Mouse (Mus musculus): Measurements from ENCODE around the gene Olfr750. TPM values are rescaled to one million over a fixed set of nuclear protein-coding genes. Genes with fewer than 3 reads are reported as not detected.
A peak's percentile ranks its signal among the peaks of the same experiment; 100 is the strongest.

Olfr750 gene
- total and polyA plus RNA-seq, 3 experiments: not detected

- TF ChIP-seq CTCF (conservative IDR thresholded peaks at IDR 0.05 in 1 of 2, IDR thresholded peaks at IDR 0.05 in 1 of 2; ENCODE audit: low read depth in 2 of 2, low read length in 2 of 2): no peak
- TF ChIP-seq MXI1 (IDR thresholded peaks at IDR 0.05; ENCODE audit: low read depth, low read length): peak; percentile 27; the same call in 1 of the 2 replicates
- peak; percentile 80 for TF ChIP-seq BHLHE40 (IDR thresholded peaks at IDR 0.05; ENCODE audit: low read depth, low read length)
- peak; percentile 10; the same call in 1 of the 2 replicates for TF ChIP-seq EP300 (IDR thresholded peaks at IDR 0.05; ENCODE audit: low read length)
- no peak for TF ChIP-seq GABPA (IDR thresholded peaks at IDR 0.05; ENCODE audit: insufficient replicate concordance, low read depth, low read length)
- TF ChIP-seq MAZ (IDR thresholded peaks at IDR 0.05; ENCODE audit: low read depth, low read length): no peak
- TF ChIP-seq POLR2A (IDR thresholded peaks at IDR 0.05; ENCODE audit: low read depth, low read length): peak; percentile 44; the same call in 1 of the 2 replicates
- TF ChIP-seq TCF12 (IDR thresholded peaks at IDR 0.05; ENCODE audit: low read depth, low read length): peak; percentile 31; the same call in 1 of the 2 replicates
- no peak for TF ChIP-seq MAFK (IDR thresholded peaks at IDR 0.05; ENCODE audit: insufficient replicate concordance, low read length)
- no peak for TF ChIP-seq NRF1 (IDR thresholded peaks at IDR 0.05; ENCODE audit: low read depth, low read length)
- TF ChIP-seq MYC (IDR thresholded peaks at IDR 0.05; ENCODE audit: low read depth, low read length): peak; percentile 15; the same call in 1 of the 2 replicates
- TF ChIP-seq HCFC1 (IDR thresholded peaks at IDR 0.05; ENCODE audit: low read depth, low read length): no peak
- no peak for TF ChIP-seq MEF2A (IDR thresholded peaks at IDR 0.05; ENCODE audit: borderline replicate concordance, low read depth, low read length)
- TF ChIP-seq USF1 (IDR thresholded peaks at IDR 0.05; ENCODE audit: low read depth, low read length): peak; percentile 73
- peak; percentile 49 for TF ChIP-seq MAX (IDR thresholded peaks at IDR 0.05; ENCODE audit: low read length)
- no peak for TF ChIP-seq POLR2AphosphoS2 (IDR thresholded peaks at IDR 0.05; ENCODE audit: low read depth, low read length)
- TF ChIP-seq CHD1 (IDR thresholded peaks at IDR 0.05; ENCODE audit: low read depth, low read length): 0 out of 2 replicates have a peak, but pooled peaks have one; percentile 11
Measured at GRCm38 (mm10) chr14:51092073-51092620, 17.9 kb upstream of the Olfr750 start (continued).

GRCm38 (mm10) chr14:51090921-51091900 is 17.0 kb upstream of the Olfr750 start, which contains the start of the genes Rnase4 and Ang:
Gene Rnase4 (plus strand): TSS chr14:51091077.
Gene Ang (plus strand): TSS chr14:51091150.
- dilution Hi-C loops (cut with MboI; ENCODE audit: extremely low pct_ligation_motif_present, extremely low pct_unique_long_range_greater_than_20kb, low sequenced_read_pairs): no loop called here
- H3K9ac ChIP-seq (ENCODE audit: insufficient read depth, low read depth): peak within 1 kb of the TSS; percentile 77
- H3K27ac ChIP-seq (ENCODE audit: insufficient read depth, low read depth): peak within 1 kb of the TSS; percentile 88
- peak; percentile 24 for DNase-seq (ENCODE audit: extremely low read depth)
- no peaks in the 10 kb centered on the region for H3K9me3 ChIP-seq (replicated peaks; ENCODE audit: low read length)
- H3K27me3 ChIP-seq (replicated peaks): no peaks in the 10 kb centered on the region
- H3K79me2 ChIP-seq (replicated peaks; ENCODE audit: control insufficient read depth, extremely low read depth, insufficient read depth, poor library complexity, severe bottlenecking): no peaks in the 10 kb centered on the region
- TF ChIP-seq BHLHE40 (IDR thresholded peaks at IDR 0.05; ENCODE audit: low read depth, low read length) (no peak), EP300 (IDR thresholded peaks at IDR 0.05; ENCODE audit: low read length) (no peak), MXI1 (IDR thresholded peaks at IDR 0.05; ENCODE audit: low read depth, low read length) (0 out of 2 replicates have a peak, but pooled peaks have one; percentile 30), TBP (conservative IDR thresholded peaks at IDR 0.05; ENCODE audit: low read depth, low read length) (no peak), IRF4 (IDR thresholded peaks at IDR 0.05; ENCODE audit: low read depth, low read length) (no peak)
- peaks cover 3 to 35% of the 10 kb centered on the region in 2 experiments; a peak in 3 of 4 replicates for H3K4me1 ChIP-seq (ENCODE audit: control insufficient read depth in 1 of 2, insufficient read depth in 2 of 2)
- H3K36me3 ChIP-seq (replicated peaks in 1 of 2; ENCODE audit: control insufficient read depth in 1 of 2, insufficient read depth in 1 of 2, low read length in 1 of 2): no peaks in the 10 kb centered on the region
- H3K4me2 ChIP-seq (ENCODE audit: insufficient read depth, low read depth, poor library complexity, severe bottlenecking): peak within 1 kb of the TSS; percentile 67
- in situ Hi-C loops (cut with MboI; ENCODE audit: low pct_ligation_motif_present, low pct_unique_long_range_greater_than_20kb, low sequenced_read_pairs): loop anchor here (10.0 kb wide), 1 partner anchor 66 kb away; no protein-coding TSS in a partner anchor
- peak within 1 kb of the TSS; percentile 66 to 94 (median 90) for H3K4me3 ChIP-seq (replicated peaks in 1 of 3; ENCODE audit: low read depth in 2 of 3, low read length in 2 of 3, poor library complexity in 1 of 3)
